Mouse (Mus musculus) heart, adult 2 months (tissue): Measurements from ENCODE around the gene E130114P18Rik. TPM values are rescaled to one million over a fixed set of nuclear protein-coding genes. Genes with fewer than 3 reads are reported as not detected.

Experiments
- DNase-seq, 2 experiments: peaks; one replicate each; pipeline ENCODE4 v3.0.0; 2021
- H3K27ac ChIP-seq: fragments of 200-600 bp; 2 replicates; pipeline ENCODE4 v1.8.1; 2022
- H3K27me3 ChIP-seq: fragments of 200-500 bp; 2 replicates; pipeline ENCODE4 v1.6.1; 2012; ENCODE audit warnings: mild to moderate bottlenecking, low read length, inconsistent platforms, mixed read lengths; ENCODE audit not compliant: control insufficient read depth, insufficient read depth
- H3K36me3 ChIP-seq: fragments of 200-500 bp; 2 replicates; pipeline ENCODE4 v1.6.1; 2012; ENCODE audit warnings: low read length, inconsistent platforms; ENCODE audit not compliant: control insufficient read depth, insufficient read depth
- H3K4me1 ChIP-seq: fragments of 200-500 bp; 2 replicates; pipeline ENCODE4 v1.6.1; 2011; ENCODE audit warnings: low read length; ENCODE audit not compliant: control insufficient read depth, insufficient read depth
- H3K4me3 ChIP-seq: fragments of 200-600 bp; 2 replicates; pipeline ENCODE4 v1.8.1; 2022
- H3K79me2 ChIP-seq: fragments of 200-500 bp; replicated peaks from 2 replicates; pipeline ENCODE4 v1.6.1; 2012; ENCODE audit warnings: mild to moderate bottlenecking, inconsistent platforms, low read length, moderate library complexity, mixed read lengths; ENCODE audit not compliant: control insufficient read depth, insufficient read depth
- H3K9ac ChIP-seq: fragments of 200-500 bp; 2 replicates; pipeline ENCODE4 v1.6.1; 2012; ENCODE audit warnings: low read depth, mild to moderate bottlenecking, control low read depth, inconsistent platforms, low read length, mixed read lengths
- CTCF ChIP-seq: fragments of 200-600 bp; IDR thresholded peaks from 2 replicates; pipeline ENCODE4 v1.8.1; 2022; ENCODE audit warnings: antibody characterized with exemption, mild to moderate bottlenecking, moderate library complexity
- EP300 ChIP-seq: fragments of 200-500 bp; IDR thresholded peaks from 2 replicates; pipeline ENCODE4 v1.6.1; 2011; ENCODE audit warnings: low read depth, low read length, control low read depth; ENCODE audit not compliant: insufficient read depth
- POLR2A ChIP-seq: fragments of 200-500 bp; IDR thresholded peaks from 2 replicates; pipeline ENCODE4 v1.6.1; 2011; ENCODE audit warnings: mild to moderate bottlenecking, low read depth, low read length, control low read depth; ENCODE audit not compliant: insufficient read depth
- WGBS: fragments of 180-500 bp; shearing (Covaris S2); methylation state at CpG from one replicate; pipeline ENCODE4 v1.1.7; 2018; 5-methylcytosine and 5-hydroxymethylcytosine counted together
- intact Hi-C: fragments of 180-260 bp; cut with DNase I; formaldehyde crosslinking; loops from one replicate; pipeline ENCODE4 v1.15.1; 2025
- polyA plus RNA-seq: library from polyadenylated mRNA; depleted of rRNA; stranded (reverse); fragments of >200 nt; gene quantifications from 2 replicates; pipeline ENCODE4 v1.2.3, GENCODE M21; 2012
- total RNA-seq, 2 experiments: library from RNA; stranded (reverse); gene quantifications; 2 replicates each; pipeline ENCODE4 v1.2.3; 2021

The E130114P18Rik gene
- total and polyA plus RNA-seq, 3 experiments = not detected

- H3K36me3 ChIP-seq = no peaks in the 10 kb centered on the region; the same call in 1 of the 2 replicates
- TF ChIP-seq EP300 = no peak
- 74% methylated on average over 2 of the region's 2 CpGs for WGBS
- no peaks in the 10 kb centered on the region for H3K27me3 ChIP-seq
- no peaks in the 10 kb centered on the region for H3K79me2 ChIP-seq
- peaks cover 7% of the 10 kb centered on the region; the same call in 1 of the 2 replicates for H3K4me1 ChIP-seq
- DNase-seq = no peak
- H3K9ac ChIP-seq = no peak overlapping the region
- intact Hi-C loops = no loop called here
- H3K4me3 ChIP-seq = no peak overlapping the region
- H3K27ac ChIP-seq = no peak overlapping the region
Observed at GRCm38 (mm10) chr4:97648436-97648707, 129.5 kb downstream of the E130114P18Rik start.

GRCm38 (mm10) chr4:97647700-97648435, 130.0 kb downstream of the E130114P18Rik start:
- H3K79me2 ChIP-seq = no peaks in the 10 kb centered on the region
- DNase-seq = peak in 1 of 2 experiments; percentile 22
- 51% methylated on average over 15 of the region's 15 CpGs for WGBS
- H3K27me3 ChIP-seq = no peaks in the 10 kb centered on the region
- no peak overlapping the region for H3K27ac ChIP-seq
- no peak overlapping the region for H3K4me3 ChIP-seq
- no peak overlapping the region for H3K9ac ChIP-seq
- no peak for TF ChIP-seq CTCF
- TF ChIP-seq EP300 = no peak
- no peak for TF ChIP-seq POLR2A
- no peaks in the 10 kb centered on the region; the same call in 1 of the 2 replicates for H3K36me3 ChIP-seq
- peaks cover 7% of the 10 kb centered on the region; the same call in 1 of the 2 replicates for H3K4me1 ChIP-seq
- intact Hi-C loops = no loop called here

DNA sequence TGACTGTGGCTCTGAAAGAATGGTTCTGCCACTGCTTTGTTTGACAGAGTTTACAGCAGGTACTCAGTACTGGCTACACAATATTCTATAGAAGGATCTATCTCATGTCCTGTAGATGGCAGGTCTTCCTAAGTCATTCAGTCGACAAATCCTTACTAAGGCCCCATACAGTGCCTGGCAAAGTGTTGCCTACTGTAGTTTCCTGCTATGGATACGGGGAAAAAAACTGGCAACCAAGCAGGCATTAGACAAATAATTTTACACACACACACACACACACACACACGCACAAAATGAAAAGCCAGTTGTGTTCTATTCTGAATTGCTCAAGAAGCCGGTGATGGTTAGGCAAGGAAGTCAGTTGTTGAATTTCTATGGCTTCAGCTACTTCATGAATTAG, 130.6 kb downstream of the E130114P18Rik start:
- TF ChIP-seq POLR2A = no peak
- TF ChIP-seq EP300 = no peak
- TF ChIP-seq CTCF = no peak
- DNase-seq = no peak
- Histone ChIP-seq H3K36me3 (no peaks in the 10 kb centered on the region; the same call in 1 of the 2 replicates), H3K27ac (no peak overlapping the region), H3K27me3 (no peaks in the 10 kb centered on the region), H3K9ac (no peak overlapping the region), H3K4me1 (peaks cover 7% of the 10 kb centered on the region; the same call in 1 of the 2 replicates), H3K79me2 (no peaks in the 10 kb centered on the region), H3K4me3 (no peak overlapping the region)
- whole genome bisulfite sequencing = 77% methylated on average over 4 of the region's 4 CpGs
- intact Hi-C loops = no loop called here

DNA sequence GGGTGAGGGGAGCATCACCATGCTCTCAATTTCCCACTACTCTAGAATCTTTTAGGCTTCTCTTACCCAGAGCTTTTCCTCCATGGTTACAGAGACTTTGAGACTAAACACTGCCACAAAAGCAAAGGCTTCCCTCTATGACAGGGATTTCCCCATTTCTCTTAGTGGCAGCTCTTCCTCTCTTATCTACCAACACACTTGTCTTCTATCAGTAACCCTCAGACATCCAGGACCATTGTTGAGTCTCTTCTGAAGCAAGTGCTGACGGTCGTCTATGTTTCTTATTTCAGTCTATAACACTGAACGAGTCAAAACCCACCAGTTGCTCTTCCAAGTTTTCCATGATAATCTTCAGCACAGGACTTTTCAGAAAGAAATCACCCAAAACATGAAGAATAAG, 137.5 kb downstream of the E130114P18Rik start:
- TF ChIP-seq CTCF (no peak), EP300 (no peak), POLR2A (no peak)

DNA sequence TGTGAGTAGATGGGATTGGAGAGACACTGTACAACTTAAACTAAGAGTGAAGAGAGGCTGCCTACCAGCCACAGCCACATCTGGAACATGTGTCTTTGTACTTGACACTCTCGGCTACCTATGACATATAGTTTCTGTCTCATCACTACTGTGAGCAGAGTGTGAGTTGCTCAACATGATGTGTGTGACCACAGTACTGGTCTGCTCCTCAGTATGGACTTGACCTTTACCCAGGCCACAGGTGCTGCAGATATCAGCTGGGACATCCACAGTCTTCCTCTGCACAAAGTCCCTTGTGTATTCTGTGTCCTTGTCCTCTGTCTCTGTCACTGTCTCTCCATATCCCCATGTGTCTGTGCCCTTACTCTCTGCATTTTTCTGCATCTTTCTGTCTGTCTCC, 141.3 kb downstream of the E130114P18Rik start:
- Histone ChIP-seq H3K27me3 (no peaks in the 10 kb centered on the region), H3K27ac (no peak overlapping the region), H3K9ac (no peak overlapping the region), H3K79me2 (no peaks in the 10 kb centered on the region), H3K4me1 (no peaks in the 10 kb centered on the region; the same call in 1 of the 2 replicates), H3K36me3 (no peaks in the 10 kb centered on the region), H3K4me3 (no peak overlapping the region)
- no peak for DNase-seq
- TF ChIP-seq CTCF = no peak
- TF ChIP-seq POLR2A = no peak
- no peak for TF ChIP-seq EP300
- intact Hi-C loops = no loop called here
- 100% methylated on average over 1 of the region's 1 CpGs for WGBS

More for the DNA sequence above, 137.5 kb downstream of the E130114P18Rik start:
- Histone ChIP-seq H3K36me3 (no peaks in the 10 kb centered on the region), H3K4me3 (no peak overlapping the region), H3K27me3 (no peaks in the 10 kb centered on the region), H3K4me1 (no peaks in the 10 kb centered on the region; the same call in 1 of the 2 replicates), H3K9ac (no peak overlapping the region), H3K79me2 (no peaks in the 10 kb centered on the region), H3K27ac (no peak overlapping the region)
- intact Hi-C loops = no loop called here
- 51% methylated on average over 3 of the region's 3 CpGs for WGBS
- DNase-seq = no peak

DNA sequence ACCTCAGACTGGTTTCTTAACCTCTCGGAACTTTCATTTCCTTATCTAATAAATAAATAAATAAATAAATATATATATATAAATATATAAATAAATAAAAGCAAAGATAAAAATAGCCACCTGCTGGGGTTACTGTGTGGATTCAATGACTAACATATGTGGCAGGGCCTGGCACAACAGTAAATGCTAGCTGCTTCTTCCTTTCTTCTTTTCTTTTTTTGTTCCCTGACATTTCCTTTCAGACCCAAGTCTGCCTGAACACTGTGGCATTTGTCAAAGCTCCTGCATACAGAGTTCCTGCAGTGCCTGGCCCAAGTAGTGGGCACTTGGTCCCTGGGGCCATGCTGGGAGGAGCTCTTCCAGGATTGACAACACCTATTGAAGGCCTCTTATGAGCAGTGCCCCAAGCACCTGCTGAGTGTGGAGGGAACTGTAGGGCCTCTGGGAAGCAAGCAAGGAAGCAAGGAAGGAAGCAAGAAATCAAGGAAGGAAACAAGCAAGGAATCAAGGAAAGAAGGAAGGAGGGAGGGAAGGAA, 142.1 kb downstream of the E130114P18Rik start:
- H3K27ac ChIP-seq = no peak overlapping the region
- intact Hi-C loops = no loop called here
- no peak for TF ChIP-seq EP300
- TF ChIP-seq POLR2A = no peak
- TF ChIP-seq CTCF = no peak
- no peaks in the 10 kb centered on the region for H3K79me2 ChIP-seq
- DNase-seq = no peak
- WGBS = 91% methylated on average over 1 of the region's 1 CpGs
- H3K4me3 ChIP-seq = no peak overlapping the region
- H3K9ac ChIP-seq = no peak overlapping the region
- no peaks in the 10 kb centered on the region for H3K36me3 ChIP-seq
- H3K4me1 ChIP-seq = no peaks in the 10 kb centered on the region
- no peaks in the 10 kb centered on the region for H3K27me3 ChIP-seq
